Mouse (Mus musculus) CH12.LX (cell line): ENCODE data around the gene Zfp148. TPM values are rescaled to one million over a fixed set of nuclear protein-coding genes. Genes with fewer than 3 reads are reported as not detected.

Experiments
- DNase-seq: peaks from one replicate; pipeline ENCODE4 v3.0.0-alpha.2; 2013; ENCODE audit errors: extremely low read depth
- H3K27ac ChIP-seq: 2 replicates; pipeline ENCODE4 v1.5.1; 2012; ENCODE audit warnings: low read depth, mild to moderate bottlenecking, control low read depth, moderate library complexity; ENCODE audit not compliant: insufficient read depth
- H3K27me3 ChIP-seq: replicated peaks from 2 replicates; pipeline ENCODE3; 2012; ENCODE audit warnings: inconsistent platforms
- H3K36me3 ChIP-seq, 2 experiments: replicated peaks in 1 of 2; 2 replicates each; pipeline versions ENCODE3 to v1.6.1; 2012; ENCODE audit warnings: inconsistent platforms in 1 of 2, low read length in 1 of 2, mild to moderate bottlenecking in 1 of 2, mixed read lengths in 1 of 2, moderate library complexity in 1 of 2; ENCODE audit not compliant: control insufficient read depth in 1 of 2, insufficient read depth in 1 of 2
- H3K4me1 ChIP-seq, 2 experiments: 2 replicates each; pipeline ENCODE4 v1.6.1; 2012; ENCODE audit warnings: inconsistent platforms in 1 of 2, moderate library complexity in 1 of 2; ENCODE audit not compliant: insufficient read depth in 2 of 2, control insufficient read depth in 1 of 2
- H3K4me2 ChIP-seq: 2 replicates; pipeline ENCODE4 v1.6.1; 2012; ENCODE audit warnings: low read depth, mild to moderate bottlenecking, control low read depth; ENCODE audit not compliant: poor library complexity, insufficient read depth, severe bottlenecking
- H3K4me3 ChIP-seq, 3 experiments: fragments of 150-350 bp in 1 of 3; sonication (generic) in 1 of 3; replicated peaks in 1 of 3; 2 replicates each; pipeline versions ENCODE3 to v1.5.1; 2011 to 2012; ENCODE audit warnings: low read depth in 2 of 3, low read length in 2 of 3, mild to moderate bottlenecking in 2 of 3, moderate library complexity in 2 of 3, control low read depth in 1 of 3, improper control_type of control experiment in 1 of 3, inconsistent platforms in 1 of 3, mixed read lengths in 1 of 3; ENCODE audit not compliant: poor library complexity in 1 of 3
- H3K79me2 ChIP-seq: replicated peaks from 2 replicates; pipeline ENCODE4 v1.6.1; 2012; ENCODE audit warnings: mild to moderate bottlenecking, moderate library complexity; ENCODE audit not compliant: control insufficient read depth, poor library complexity, insufficient read depth, severe bottlenecking; ENCODE audit errors: extremely low read depth
- H3K9ac ChIP-seq: 2 replicates; pipeline ENCODE4 v1.6.1; 2012; ENCODE audit warnings: low read depth, mild to moderate bottlenecking, control low read depth, moderate library complexity; ENCODE audit not compliant: insufficient read depth
- H3K9me3 ChIP-seq: replicated peaks from 2 replicates; pipeline ENCODE3; 2012; ENCODE audit warnings: low read length, inconsistent platforms, mixed read lengths
- BHLHE40 ChIP-seq: IDR thresholded peaks from 2 replicates; pipeline ENCODE4 v1.6.1; 2011; ENCODE audit warnings: mild to moderate bottlenecking, low read depth, low read length, improper control_type of control experiment
- CHD2 ChIP-seq: IDR thresholded peaks from 2 replicates; pipeline ENCODE4 v1.6.1; 2011; ENCODE audit warnings: low read length, improper control_type of control experiment
- E2F4 ChIP-seq: IDR thresholded peaks from 2 replicates; pipeline ENCODE4 v1.6.1; 2011; ENCODE audit warnings: low read depth, low read length, improper control_type of control experiment; ENCODE audit not compliant: insufficient replicate concordance
- ELF1 ChIP-seq: IDR thresholded peaks from 2 replicates; pipeline ENCODE4 v1.6.1; 2014; ENCODE audit warnings: low read depth, mild to moderate bottlenecking, inconsistent platforms, low read length, improper control_type of control experiment
- EP300 ChIP-seq: IDR thresholded peaks from 2 replicates; pipeline ENCODE4 v1.6.1; 2011; ENCODE audit warnings: low read length, improper control_type of control experiment
- HCFC1 ChIP-seq: IDR thresholded peaks from 2 replicates; pipeline ENCODE4 v1.6.1; 2012; ENCODE audit warnings: low read depth, mild to moderate bottlenecking, inconsistent platforms, low read length, improper control_type of control experiment
- IRF4 ChIP-seq: IDR thresholded peaks from 2 replicates; pipeline ENCODE4 v1.6.1; 2014; ENCODE audit warnings: low read depth, mild to moderate bottlenecking, inconsistent platforms, low read length, improper control_type of control experiment
- JUND ChIP-seq: conservative IDR thresholded peaks from 2 replicates; pipeline ENCODE4 v1.6.1; 2011; ENCODE audit warnings: low read depth, low read length, improper control_type of control experiment
- MAFK ChIP-seq: IDR thresholded peaks from 2 replicates; pipeline ENCODE4 v1.6.1; 2011; ENCODE audit warnings: low read length, improper control_type of control experiment; ENCODE audit not compliant: insufficient replicate concordance
- MAZ ChIP-seq: IDR thresholded peaks from 2 replicates; pipeline ENCODE4 v1.6.1; 2012; ENCODE audit warnings: low read depth, mild to moderate bottlenecking, inconsistent platforms, low read length, improper control_type of control experiment, moderate library complexity
- NELFE ChIP-seq: IDR thresholded peaks from 2 replicates; pipeline ENCODE4 v1.6.1; 2011; ENCODE audit warnings: low read depth, low read length, improper control_type of control experiment
- NRF1 ChIP-seq: IDR thresholded peaks from 2 replicates; pipeline ENCODE4 v1.6.1; 2014; ENCODE audit warnings: low read depth, mild to moderate bottlenecking, inconsistent platforms, low read length, improper control_type of control experiment, moderate library complexity
- POLR2AphosphoS2 ChIP-seq: IDR thresholded peaks from 2 replicates; pipeline ENCODE4 v1.6.1; 2011; ENCODE audit warnings: low read depth, low read length, improper control_type of control experiment
- RAD21 ChIP-seq: IDR thresholded peaks from 2 replicates; pipeline ENCODE4 v1.6.1; 2011; ENCODE audit warnings: low read depth, mild to moderate bottlenecking, low read length, improper control_type of control experiment, moderate library complexity
- SMC3 ChIP-seq: IDR thresholded peaks from 2 replicates; pipeline ENCODE4 v1.6.1; 2011; ENCODE audit warnings: low read depth, low read length, improper control_type of control experiment
- TBP ChIP-seq: conservative IDR thresholded peaks from 2 replicates; pipeline ENCODE4 v1.6.1; 2011; ENCODE audit warnings: low read depth, low read length, improper control_type of control experiment
- USF1 ChIP-seq: IDR thresholded peaks from 2 replicates; pipeline ENCODE4 v1.6.1; 2014; ENCODE audit warnings: low read depth, mild to moderate bottlenecking, inconsistent platforms, low read length, improper control_type of control experiment
- USF2 ChIP-seq: conservative IDR thresholded peaks from 2 replicates; pipeline ENCODE4 v1.6.1; 2011; ENCODE audit warnings: low read depth, low read length, improper control_type of control experiment
- ZC3H11A ChIP-seq: IDR thresholded peaks from 2 replicates; pipeline ENCODE4 v1.6.1; 2012; ENCODE audit warnings: low read depth, mild to moderate bottlenecking, inconsistent platforms, low read length, improper control_type of control experiment
- ZKSCAN1 ChIP-seq: IDR thresholded peaks from 2 replicates; pipeline ENCODE4 v1.6.1; 2012; ENCODE audit warnings: low read depth, inconsistent platforms, low read length, improper control_type of control experiment, borderline replicate concordance
- dilution Hi-C: fragments of 300-500 bp; cut with MboI; formaldehyde crosslinking; loops from 2 replicates; pipeline ENCODE4 v1.14.3; 2020; ENCODE audit warnings: low sequenced_read_pairs; ENCODE audit not compliant: extremely low pct_unique_long_range_greater_than_20kb, extremely low pct_ligation_motif_present
- in situ Hi-C: fragments of 300-500 bp; cut with MboI; formaldehyde crosslinking; loops from 3 replicates; pipeline ENCODE4 v1.14.3; 2019; ENCODE audit warnings: low sequenced_read_pairs, low pct_ligation_motif_present, low pct_unique_long_range_greater_than_20kb, mixed read lengths
- polyA plus RNA-seq: library from polyadenylated mRNA; unstranded; fragments of >175 nt; gene quantifications from 2 replicates; pipeline ENCODE4 v1.2.1, GENCODE M21; 2012; ENCODE audit warnings: low read depth; ENCODE audit not compliant: insufficient read length
- total RNA-seq, 2 experiments: library from RNA; depleted of rRNA; stranded (reverse); fragments of 300-350 nt in 1 of 2; fragments of >200 nt in 1 of 2; gene quantifications; 2 replicates each; pipeline ENCODE4 v1.2.3; 2012 to 2014

The Zfp148 gene
- total and polyA plus RNA-seq, 3 experiments, result 19.5 to 36.6 (median 28.6) TPM

DNA sequence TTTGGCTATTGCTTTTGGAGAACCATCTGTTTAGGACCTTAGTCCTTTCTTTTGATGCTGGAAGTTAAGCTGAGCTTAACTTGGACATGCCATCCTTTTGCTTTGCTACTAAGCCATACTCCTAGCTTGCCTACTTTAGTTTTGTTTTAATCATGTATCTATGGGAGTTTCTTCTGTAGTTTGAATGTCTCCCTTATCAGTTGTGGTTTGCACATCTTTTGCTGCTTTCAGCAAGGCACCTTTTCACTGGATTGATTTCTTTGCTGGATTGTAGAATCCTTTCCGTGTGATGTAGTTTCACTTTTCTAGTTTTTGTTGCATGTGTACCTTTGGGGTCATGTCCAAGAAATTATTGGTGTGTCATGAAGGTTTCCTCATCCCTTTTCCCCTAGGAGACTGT lies 30.0 kb downstream of the Zfp148 start:
- dilution Hi-C loops, result no loop called here
- TF ChIP-seq USF2 (no peak), MAFK (no peak), POLR2AphosphoS2 (no peak), E2F4 (no peak), IRF4 (no peak), CHD2 (no peak), ZC3H11A (no peak), USF1 (no peak), ZKSCAN1 (no peak), RAD21 (no peak), TBP (no peak), NELFE (no peak), NRF1 (no peak)
- TF ChIP-seq, all 38 proteins: peak for 0
- H3K27ac ChIP-seq, result no peak overlapping the region
- H3K27me3 ChIP-seq, result no peaks in the 10 kb centered on the region
- in situ Hi-C loops, result no loop called here
- H3K4me1 ChIP-seq, result peaks cover 7 to 78% of the 10 kb centered on the region in 2 experiments; a peak in 3 of 4 replicates
- peaks cover 85% of the 10 kb centered on the region for H3K79me2 ChIP-seq
- H3K9me3 ChIP-seq, result peaks cover 3% of the 10 kb centered on the region
- H3K4me3 ChIP-seq, result no peak overlapping the region
- peaks cover 0 to 36% of the 10 kb centered on the region in 2 experiments for H3K36me3 ChIP-seq
- no peak overlapping the region for H3K9ac ChIP-seq
- DNase-seq, result no peak
- H3K4me2 ChIP-seq, result no peak overlapping the region

GRCm38 (mm10) chr16:33414191-33414590 lies 33.6 kb downstream of the Zfp148 start:
- Histone ChIP-seq H3K4me1 (peaks cover 7 to 85% of the 10 kb centered on the region in 2 experiments; a peak in 2 of 4 replicates), H3K4me3 (no peak overlapping the region), H3K9me3 (no peaks in the 10 kb centered on the region), H3K27me3 (no peaks in the 10 kb centered on the region), H3K4me2 (no peak overlapping the region), H3K27ac (no peak overlapping the region), H3K36me3 (peaks cover 4 to 31% of the 10 kb centered on the region in 2 experiments), H3K9ac (no peak overlapping the region), H3K79me2 (peaks cover 79% of the 10 kb centered on the region)
- dilution Hi-C loops, result no loop called here
- DNase-seq, result no peak
- in situ Hi-C loops, result no loop called here
- TF ChIP-seq SMC3, result no peak
- TF ChIP-seq EP300, result no peak
- no peak for TF ChIP-seq IRF4
- no peak for TF ChIP-seq USF2
- no peak for TF ChIP-seq MAZ
- TF ChIP-seq JUND, result no peak
- TF ChIP-seq BHLHE40, result no peak
- no peak for TF ChIP-seq HCFC1
- TF ChIP-seq ELF1, result no peak
- TF ChIP-seq, all 38 proteins: peak for 0
